Mouse (Mus musculus) cerebral cortex, adult 2 months (tissue): Measurements from ENCODE around the gene Emc10.

Source experiments
- WGBS: fragments of 180-500 bp; shearing (Covaris S2); methylation state at CpG from one replicate; pipeline ENCODE4 v1.1.7; 2018; 5-methylcytosine and 5-hydroxymethylcytosine counted together

Emc10 gene

GRCm38 (mm10) chr7:44462218-44463055 is 33.9 kb downstream of the Emc10 start:
- WGBS: 36% methylated on average over 77 of the region's 77 CpGs

GRCm38 (mm10) chr7:44461503-44462217 is 34.7 kb downstream of the Emc10 start:
- WGBS: 71% methylated on average over 57 of the region's 57 CpGs

- WGBS: 84% methylated on average over 31 of the region's 31 CpGs
These were observed 35.4 kb downstream of the Emc10 start for GRCm38 (mm10) chr7:44460767-44461502.

- 66% methylated on average over 6 of the region's 6 CpGs for WGBS
These were observed 36.3 kb downstream of the Emc10 start for GRCm38 (mm10) chr7:44460067-44460466.

- 84% methylated on average over 1 of the region's 1 CpGs for WGBS
These were observed 40.0 kb downstream of the Emc10 start for GRCm38 (mm10) chr7:44456302-44456701.

- WGBS: 12% methylated on average over 3 of the region's 3 CpGs
These were observed 43.1 kb downstream of the Emc10 start for GRCm38 (mm10) chr7:44453256-44453655.

GRCm38 (mm10) chr7:44446070-44446855 is 50.1 kb downstream of the Emc10 start:
- WGBS: 10% methylated on average over 12 of the region's 12 CpGs

- WGBS: 11% methylated on average over 7 of the region's 7 CpGs
These were observed 50.8 kb downstream of the Emc10 start for GRCm38 (mm10) chr7:44445528-44445923.

- WGBS: 16% methylated on average over 29 of the region's 29 CpGs
These were observed 51.3 kb downstream of the Emc10 start for GRCm38 (mm10) chr7:44444886-44445527.

- 4% methylated on average over 20 of the region's 20 CpGs for WGBS
These were observed 52.8 kb downstream of the Emc10 start for GRCm38 (mm10) chr7:44443268-44444173.

- under 1% methylated on average over 14 of the region's 14 CpGs for WGBS
These were observed 53.9 kb downstream of the Emc10 start for GRCm38 (mm10) chr7:44442407-44442821.

- 2% methylated on average over 14 of the region's 14 CpGs for WGBS
These were observed 54.6 kb downstream of the Emc10 start for GRCm38 (mm10) chr7:44441648-44442109.

- WGBS: 0% methylated on average over 1 of the region's 1 CpGs
These were observed 55.1 kb downstream of the Emc10 start for GRCm38 (mm10) chr7:44441180-44441579.

GRCm38 (mm10) chr7:44440479-44440878 is 55.9 kb downstream of the Emc10 start:
- WGBS: 69% methylated on average over 1 of the region's 1 CpGs
